Mouse (Mus musculus) embryo, embryonic 11.5 days (tissue): ENCODE measurements at regions not wholly inside any gene's neighbourhood (a gene's known extent, or its start where the extent isn't known, plus 50 kb on each side); places are given as distances from the start of the nearest gene placed in this dataset.
"Not testable (repeated sequence)": the region's sequence is repeated elsewhere in the genome, so short reads cannot be mapped to it uniquely, and the experiment has no call there.

Experiments used
- DNase-seq: peaks from one replicate; pipeline ENCODE4 v3.0.0-alpha.2; 2012; ENCODE audit warnings: low read depth, low spot score

DNA sequence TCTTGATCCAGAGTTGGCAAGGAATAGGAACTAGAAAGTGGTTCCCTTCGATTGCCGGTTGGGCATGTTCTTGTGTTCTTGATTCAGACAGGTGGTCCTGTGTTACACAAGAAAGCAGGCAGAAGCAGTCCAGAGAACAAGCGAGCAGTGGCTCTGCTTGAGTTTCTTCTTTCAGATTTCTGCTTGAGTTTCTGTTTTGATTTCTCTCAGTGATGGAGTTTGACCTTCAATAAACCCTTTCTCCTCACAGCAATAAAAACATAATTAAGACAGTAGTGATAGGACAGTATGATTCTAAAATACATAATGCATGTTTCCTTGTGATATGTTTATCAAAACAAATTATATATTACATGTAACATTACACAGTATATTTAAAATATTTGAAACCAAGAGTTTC lies 59.1 kb downstream of the Klf6 start:
- DNase-seq = no peak

DNA sequence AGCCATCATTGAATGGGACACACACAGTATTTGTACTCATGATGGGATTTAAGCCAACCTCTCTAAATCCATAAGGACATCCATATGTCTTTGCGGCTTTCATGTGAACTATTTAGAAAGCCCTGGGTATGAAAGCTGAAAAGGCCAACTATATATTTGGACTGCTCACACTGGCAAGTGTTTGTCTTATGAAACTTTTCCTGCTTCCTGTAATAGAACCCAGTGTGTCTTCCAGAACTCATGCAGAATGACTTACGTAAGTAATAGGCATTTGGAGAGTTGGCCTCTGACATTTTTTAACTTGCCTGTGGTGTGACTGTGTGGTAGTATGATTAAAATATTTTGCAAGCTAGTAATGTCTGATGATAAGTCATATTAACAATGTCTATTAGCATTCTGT lies 70.2 kb downstream of the Klf6 start:
- no peak for DNase-seq

DNA sequence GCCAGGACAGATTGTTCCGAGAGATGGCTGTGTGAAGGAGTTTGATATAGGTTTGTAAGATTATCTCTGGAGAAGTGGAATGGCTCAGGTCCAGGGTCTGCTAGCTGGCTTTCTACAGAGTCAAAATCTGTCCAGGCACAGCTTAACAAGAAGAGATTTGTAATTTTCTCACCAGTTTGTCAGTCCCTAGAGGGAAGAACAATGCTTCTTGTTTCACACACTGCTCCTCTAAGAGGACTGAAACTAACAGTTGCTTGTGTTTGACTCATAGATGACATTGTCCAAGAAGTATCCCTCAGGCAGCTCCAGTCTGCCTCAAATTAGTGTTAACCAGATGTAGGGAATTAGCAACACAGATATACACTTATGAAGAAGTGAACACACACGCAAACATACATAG lies 76.2 kb downstream of the Klf6 start:
- DNase-seq = no peak

DNA sequence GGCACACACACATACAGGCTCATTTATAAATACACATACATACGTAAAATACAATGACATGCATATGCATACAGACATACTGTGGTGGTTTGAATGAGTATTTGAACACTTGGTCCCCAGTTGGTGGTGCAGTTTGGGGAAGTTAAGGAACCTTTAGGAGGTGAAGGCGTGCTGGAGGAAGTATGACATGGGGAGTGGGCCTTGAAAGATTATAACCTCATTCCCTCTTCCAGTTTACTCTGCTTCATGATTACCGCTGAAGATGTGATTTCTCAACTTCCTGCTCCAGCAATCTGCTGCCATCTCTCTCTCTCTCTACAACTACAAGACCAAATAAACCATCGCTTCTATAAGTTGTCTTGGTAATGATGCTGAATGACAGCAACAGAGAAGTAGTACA lies 76.7 kb downstream of the Klf6 start:
- DNase-seq = no peak

DNA sequence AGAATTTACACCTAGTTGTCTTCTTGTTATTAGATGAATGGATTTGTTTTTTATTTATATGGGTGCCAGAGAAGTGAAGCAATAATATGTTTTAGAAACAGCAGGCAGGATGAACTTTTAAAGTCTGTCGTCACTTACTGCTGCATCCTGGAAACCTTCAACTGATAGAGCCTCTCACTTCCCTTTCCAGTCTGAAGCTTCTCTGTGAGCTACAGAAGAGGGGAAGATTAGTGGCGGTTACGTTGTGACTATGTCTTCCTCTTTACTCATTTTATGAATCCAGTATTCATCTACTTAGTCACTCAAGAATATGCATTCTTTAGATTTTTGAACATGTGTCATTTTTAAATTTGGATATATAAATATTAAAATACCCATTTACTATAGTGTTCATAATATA lies 78.1 kb downstream of the Klf6 start:
- no peak for DNase-seq

DNA sequence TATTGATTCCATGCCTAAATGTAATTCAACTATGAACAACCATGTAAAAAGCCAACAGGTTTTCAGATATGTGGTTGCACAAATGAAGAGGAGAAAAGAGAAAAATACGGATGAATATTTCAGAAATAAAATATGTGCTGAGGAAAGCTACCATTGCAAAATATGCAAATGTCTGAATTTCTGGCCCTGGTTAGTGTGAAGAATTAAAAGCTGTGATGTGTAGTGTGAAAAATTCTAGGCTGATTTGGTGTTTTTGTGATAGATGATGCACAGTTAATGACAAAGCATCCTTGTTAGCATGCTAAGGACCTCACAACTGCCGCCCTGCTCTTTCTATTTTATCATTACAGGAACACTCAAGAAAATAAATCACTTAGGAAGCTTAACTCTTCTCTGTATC lies 91.6 kb downstream of the Klf6 start:
- no peak for DNase-seq

DNA sequence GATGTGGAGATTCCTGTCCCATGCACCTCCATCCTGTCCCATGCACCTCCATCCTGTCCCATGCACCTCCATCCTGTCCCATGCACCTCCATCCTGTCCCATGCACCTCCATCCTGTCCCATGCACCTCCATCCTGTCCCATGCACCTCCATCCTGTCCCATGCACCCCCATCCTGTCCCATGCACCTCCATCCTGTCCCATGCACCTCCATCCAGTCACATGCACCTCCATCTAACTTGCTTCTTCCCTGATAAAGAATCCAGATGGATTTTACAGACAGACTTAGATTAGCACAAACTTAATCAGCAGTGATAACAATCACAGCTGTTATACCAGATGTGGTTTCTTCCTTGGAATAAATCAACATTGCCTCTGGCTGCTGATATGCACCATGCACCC lies 93.8 kb downstream of the Klf6 start:
- not testable (repeated sequence) for DNase-seq

DNA sequence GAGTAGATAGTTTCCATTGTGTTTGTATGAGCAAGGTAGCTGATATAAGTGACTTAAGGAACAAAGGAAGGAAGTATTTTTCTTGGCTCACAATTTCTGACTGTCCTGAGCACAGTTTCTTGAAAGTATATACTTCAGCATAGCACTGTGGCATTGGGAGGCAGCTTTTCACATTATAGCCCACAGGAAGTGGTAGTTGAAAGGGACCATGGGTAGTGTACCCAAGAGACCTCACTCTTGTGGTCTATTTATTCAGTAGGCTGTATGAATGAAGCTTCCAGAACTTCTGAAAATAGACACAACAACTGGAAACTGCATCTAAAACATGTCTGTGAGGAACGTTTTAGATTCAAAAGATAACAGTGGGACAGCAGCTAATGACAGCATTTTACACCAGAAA lies 94.9 kb downstream of the Klf6 start:
- DNase-seq = no peak

DNA sequence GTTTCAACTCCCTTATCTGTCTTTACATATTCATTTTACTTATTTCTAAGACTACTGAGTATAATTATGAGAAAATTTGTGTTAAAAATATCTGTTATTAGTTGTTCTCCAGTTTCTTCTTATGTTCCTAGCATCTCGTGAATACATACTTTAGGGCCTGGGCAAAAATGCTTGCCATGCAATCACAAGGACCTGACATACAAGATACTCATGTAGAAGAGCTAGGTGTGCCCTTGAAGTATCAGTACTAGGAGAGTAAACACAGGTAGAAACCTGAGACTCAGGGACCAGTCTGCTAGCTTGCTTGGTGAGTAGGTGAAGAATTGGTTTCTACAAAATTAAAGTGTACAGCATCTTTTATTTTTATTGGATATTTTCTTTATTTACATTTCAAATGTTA lies 101.7 kb downstream of the Klf6 start:
- no peak for DNase-seq

DNA sequence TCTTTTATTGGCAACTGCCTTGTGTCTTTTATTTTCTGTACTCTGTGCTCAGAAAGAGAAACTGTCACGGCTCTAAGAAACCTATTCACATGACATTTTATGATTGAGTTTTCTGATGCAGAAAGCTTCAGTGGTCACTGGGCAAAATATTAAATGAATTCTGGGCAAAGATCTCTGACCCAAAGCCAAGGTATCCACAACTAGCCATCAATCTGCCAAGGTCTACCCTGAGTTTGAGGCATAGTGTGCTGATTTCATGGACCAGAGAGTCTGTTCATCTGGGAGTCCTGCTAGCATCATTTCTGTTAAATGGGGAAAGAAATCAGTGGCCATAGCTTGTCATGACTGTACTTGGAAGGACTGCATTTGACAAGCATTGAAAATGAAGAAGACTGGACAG lies 103.3 kb downstream of the Klf6 start:
- no peak for DNase-seq

DNA sequence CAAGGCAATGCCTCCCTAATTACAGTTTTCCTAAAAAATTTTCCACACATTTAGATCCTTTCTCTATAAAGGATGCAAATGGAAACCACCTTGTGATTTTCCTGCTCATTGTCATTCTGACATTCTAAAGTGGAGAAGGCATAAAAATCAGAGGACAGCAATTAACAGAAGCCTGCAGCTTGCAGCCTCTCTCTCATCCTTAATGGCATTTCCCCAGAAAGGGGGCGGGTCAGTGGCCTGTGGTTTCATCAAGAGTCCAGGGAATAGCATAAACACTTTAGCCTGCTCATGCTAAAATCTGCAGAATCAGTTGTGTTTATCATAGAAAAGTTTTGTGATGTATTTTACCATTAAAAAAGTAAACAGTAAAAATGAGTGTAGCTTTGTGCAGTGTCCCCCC lies 117.3 kb downstream of the Klf6 start:
- DNase-seq = no peak

DNA sequence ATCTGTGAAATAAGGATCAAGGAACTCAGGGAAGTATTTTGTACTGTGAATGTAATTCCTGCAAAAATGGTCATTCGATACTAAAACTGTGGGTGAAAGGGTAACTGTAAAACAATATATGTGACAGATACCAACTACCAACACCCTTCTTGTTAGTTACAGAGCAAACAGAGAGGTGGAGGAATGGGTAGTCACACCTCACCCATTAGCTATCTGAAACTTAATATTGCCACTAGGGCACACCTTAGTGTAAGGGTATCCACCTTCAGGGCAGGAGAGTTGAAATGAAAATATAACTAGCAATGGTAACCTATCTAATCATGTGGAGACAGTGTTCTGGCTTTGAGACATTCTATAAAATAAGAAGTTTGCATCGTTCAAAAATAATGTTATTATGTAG lies 126.2 kb downstream of the Klf6 start:
- no peak for DNase-seq

DNA sequence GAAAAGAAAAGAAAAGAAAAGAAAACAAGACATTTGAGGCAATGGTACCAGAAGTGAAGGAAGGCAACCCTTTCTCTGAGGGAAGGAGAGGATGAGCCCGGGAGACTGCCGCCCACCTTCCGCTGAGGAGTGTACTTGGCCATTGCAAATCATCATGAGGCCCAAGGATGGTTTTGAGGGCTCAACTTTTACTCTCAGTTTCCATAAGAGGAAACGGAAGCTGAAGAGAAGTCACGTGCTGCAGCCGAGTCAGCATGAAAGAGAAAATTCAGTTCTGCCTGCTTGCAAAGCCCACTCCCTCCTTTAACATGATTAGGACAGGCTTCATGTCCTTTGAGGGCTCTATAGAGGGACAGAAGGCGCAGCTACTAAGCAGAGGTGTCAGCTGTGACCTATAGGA lies 127.1 kb downstream of the Klf6 start:
- DNase-seq = no peak

DNA sequence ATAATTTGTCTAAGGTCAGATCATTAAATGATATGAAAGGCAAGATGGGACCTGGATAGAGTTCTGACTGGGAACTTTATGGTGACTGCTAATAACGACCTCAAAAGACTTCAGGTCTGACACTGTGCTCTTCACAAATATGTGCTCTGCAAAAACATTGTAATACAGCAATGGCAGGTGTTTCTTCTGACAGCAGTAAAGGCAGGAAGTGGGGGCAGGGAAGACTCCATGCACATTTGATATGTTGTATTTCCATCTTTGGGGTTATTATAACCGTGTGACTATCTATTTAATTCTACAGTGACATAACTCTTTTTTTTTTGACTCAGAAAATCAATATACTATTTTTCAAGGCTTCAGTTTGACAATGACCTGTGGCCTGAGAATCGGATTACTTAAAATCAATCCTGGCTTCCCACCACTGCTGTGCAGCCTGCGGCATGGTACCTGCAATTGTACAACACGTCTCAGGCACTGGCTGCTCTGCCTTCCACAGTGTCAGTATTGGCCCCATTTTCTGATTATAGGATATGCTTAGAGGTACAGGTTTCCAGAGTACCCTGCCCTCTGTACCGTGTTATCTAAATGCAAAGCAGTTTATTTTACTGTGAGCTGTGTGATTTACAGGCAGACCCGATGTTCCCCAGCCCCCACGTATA lies 139.4 kb downstream of the Klf6 start:
- DNase-seq = no peak

DNA sequence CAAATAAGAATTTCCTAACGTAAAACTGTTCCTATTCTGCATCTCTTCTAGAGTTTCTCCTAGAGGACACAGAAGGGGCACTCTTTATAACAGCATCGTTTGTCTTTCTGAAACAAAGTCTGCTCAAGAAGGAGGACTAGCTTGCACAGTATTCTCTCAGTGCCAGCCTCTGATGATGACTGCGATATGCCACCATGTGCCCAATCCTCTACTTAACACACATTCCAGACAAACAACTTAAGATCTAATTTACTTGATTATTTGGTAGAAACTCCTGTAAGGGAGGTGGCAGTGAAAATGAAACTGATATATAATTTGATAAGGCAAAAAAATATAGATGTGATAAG lies 139.9 kb downstream of the Klf6 start:
- DNase-seq = no peak

DNA sequence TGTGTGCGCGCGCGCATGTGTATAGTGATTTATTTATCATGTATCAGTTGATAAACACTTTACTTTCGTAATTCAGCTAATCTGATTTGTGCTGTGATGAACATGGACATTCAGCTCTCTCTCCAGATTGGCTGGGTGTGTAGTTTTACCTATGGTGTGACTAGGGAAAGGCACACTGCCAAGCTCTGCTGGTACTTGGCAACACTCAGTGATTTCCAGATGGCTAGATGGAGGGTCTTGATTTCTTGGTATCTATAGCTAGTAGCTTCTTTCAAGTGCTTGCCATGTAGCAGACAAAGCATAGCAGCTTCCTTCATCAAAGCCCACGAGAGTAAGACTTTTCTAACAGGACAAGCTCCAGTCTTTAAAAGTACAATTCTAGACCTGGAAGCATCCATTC lies 144.6 kb downstream of the Klf6 start:
- no peak for DNase-seq

DNA sequence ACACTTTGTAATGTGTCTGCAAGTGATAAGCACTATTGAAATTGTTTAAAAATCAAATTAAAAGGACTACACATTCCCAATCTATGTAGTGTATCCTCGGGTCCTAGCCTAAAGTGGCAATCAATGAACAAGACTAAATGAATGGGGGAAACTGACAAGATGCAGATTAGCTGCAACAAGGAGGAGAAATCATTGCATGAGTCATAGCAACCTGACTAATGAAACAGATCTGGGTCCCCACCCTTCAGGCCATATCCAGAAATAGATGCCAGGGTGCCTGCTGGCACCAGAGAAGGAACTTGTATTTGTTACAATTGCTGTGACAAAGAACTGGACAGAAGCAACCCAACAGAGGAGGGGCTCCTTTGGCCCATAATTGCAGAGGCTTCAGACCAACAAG lies 148.4 kb downstream of the Klf6 start:
- no peak for DNase-seq

DNA sequence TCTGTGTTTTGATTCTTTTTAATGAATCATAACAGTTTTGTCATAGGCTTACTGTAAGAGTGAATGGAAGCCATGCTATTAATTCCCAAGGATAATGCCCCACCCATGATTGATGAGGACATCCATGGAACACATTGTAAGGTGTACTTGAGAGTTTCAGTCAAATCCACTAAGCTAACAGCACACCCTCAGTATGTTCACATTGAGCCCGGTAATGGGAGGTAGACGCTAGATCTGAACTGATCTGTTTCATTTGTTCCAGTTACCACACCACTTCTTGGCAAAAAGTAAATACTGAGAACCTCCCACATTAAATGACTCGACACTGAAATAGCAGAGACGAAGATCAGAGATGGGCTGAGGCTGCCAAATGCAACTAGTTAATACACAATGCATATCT lies 165.9 kb downstream of the Klf6 start:
- DNase-seq = no peak

DNA sequence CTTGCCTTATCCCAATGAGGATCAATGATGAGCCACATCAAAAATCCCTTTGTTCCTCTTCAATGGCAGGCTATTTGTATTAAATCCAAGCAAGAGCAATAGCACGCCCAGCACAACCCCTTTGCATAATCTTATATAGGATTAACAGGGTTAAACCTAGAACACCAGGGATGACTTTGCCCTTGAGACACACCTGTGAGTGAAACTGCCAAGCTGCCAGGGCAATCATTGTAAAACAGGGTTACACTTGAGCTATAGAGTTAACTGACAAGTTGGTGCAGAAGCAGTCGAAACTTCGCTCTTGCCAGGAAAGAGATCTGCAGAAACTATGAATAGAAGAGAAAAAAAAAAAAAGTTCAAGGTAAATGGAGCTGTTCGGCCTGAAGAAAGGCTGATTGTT lies 167.6 kb downstream of the Klf6 start:
- DNase-seq = no peak

DNA sequence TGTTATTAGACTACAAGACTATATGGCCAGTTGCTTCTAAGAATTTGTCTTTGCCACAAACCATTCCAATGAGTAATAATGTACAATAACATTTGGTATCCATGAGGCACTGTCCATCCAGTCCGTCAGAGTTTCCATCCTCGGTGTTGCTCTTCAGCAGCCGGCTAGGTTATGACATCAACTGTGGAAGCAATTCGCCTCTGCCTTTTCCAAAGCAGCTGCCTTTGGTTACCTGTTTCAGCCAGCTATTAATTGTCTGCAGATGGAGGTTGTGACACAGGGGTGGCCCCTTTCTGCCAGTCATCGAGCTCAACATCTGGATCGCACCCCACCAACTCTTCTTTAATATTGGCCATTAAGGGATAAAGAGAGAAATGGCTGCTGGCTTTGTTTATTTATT lies 168.2 kb downstream of the Klf6 start:
- no peak for DNase-seq

DNA sequence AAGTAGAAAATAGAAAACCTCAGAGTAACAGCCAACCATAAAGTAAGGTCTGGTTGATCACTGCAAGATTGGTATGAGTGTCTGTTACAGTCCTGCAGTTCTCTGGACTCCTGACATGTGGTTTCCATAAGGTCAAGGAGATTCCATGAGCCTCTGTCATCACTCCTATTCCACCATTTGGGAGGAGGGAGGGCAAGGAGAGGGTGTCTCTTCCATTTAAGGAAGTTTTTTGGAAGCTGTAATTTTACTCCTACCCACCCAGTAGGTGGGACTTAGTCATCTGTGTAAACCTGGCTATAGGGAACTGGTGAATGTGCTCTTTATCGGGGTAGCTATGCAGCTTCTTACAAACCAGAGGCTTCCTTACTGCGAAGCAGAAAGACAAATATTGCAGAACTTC lies 168.8 kb downstream of the Klf6 start:
- DNase-seq = no peak

DNA sequence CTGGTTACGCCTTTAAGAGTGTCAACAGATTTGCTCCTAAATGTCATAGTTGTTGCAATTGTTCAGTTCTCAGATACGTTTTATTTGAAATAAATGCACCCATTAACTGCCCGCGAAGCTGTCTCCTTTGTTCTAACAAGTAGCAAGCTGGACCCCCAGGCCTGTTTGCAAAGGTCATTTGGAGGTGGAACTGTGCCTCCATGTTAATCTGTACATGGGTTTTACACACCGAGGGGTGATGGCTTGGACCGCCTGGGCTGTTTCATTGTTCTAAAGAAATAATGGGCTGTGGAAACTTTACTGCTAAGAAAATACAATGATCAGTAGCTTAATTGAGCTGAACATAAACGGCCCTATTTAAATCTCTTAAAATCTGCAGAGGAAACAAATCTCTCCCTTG lies 178.8 kb downstream of the Klf6 start:
- DNase-seq = no peak

DNA sequence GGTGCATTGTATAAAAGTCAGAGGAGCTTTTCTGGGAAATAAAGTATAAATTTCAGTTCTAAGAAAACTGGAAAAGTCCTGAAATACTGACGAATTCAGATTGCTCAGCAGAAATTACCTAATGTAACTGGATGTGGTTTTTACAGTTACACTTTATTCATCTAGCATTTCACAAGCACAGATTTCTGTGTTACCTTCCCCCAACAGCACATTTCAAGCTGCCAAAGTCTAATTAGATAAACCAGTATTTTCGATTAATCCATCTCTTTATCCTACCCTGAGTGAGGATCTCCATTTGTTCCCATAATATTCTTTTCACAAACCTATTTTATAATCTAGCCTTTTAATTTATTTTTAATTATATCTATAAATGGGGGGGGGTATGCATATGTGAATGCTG lies 179.4 kb downstream of the Klf6 start:
- DNase-seq = no peak

DNA sequence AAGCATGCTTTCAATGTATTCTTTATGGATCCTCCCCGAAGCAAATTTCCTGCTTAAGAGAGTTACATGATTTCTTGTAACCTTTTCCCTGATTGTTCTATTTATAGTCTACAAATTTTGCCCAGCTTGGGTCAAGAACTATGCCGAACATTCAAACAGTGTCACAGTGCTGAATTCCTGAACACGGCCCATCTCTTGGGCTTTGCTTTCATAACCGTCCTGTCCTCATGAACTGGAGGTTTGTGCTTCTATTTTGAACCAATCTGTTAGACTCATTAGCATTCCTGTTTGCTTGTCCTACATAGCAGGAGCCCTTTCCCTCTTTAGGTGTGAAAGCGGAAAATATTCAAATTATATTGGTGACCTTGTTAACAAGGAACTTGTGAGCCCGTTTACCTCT lies 181.2 kb downstream of the Klf6 start:
- no peak for DNase-seq
